ENCODE assay signal across 7 mouse cellular contexts in genomic region chr13:29983523-29984191, GRCm38 (mm10). TPM values are rescaled to one million over a fixed set of nuclear protein-coding genes. Genes with fewer than 3 reads are reported as not detected.
A peak's percentile ranks its signal among the peaks of the same experiment; 100 is the strongest.
DNase-seq lines count a peak whose midpoint lies in the region; ATAC-seq and TF ChIP-seq lines count a peak whose summit lies in the region.

No protein-coding gene starts in this region.

- 0 out of 2 replicates have a peak, but pooled peaks cover 4% of the 10 kb centered on the region for H3K36me3 ChIP-seq in liver, embryonic 14.5 days (replicated peaks; ENCODE audit: control insufficient read depth, insufficient read depth, low read depth)

- H3K27ac ChIP-seq in liver, embryonic 14.5 days, result peak overlapping the region; percentile 39

- no peaks in the 10 kb centered on the region for H3K27me3 ChIP-seq in liver, embryonic 14.5 days (ENCODE audit: control insufficient read depth, insufficient read depth, low read length)

- DNase-seq in thymus, postnatal 14 days, result peak; percentile 23
- DNase-seq in thymus, postnatal 36 days, result no peak
- DNase-seq in brain, embryonic 14.5 days (ENCODE audit: low read depth), result peak; percentile 58
- peak; percentile 28 for DNase-seq in forelimb bud, embryonic 11.5 days (ENCODE audit: low read depth, low spot score)
- DNase-seq in kidney, adult 8-10 months, result peak; percentile 10 to 11
- no peak for DNase-seq in liver, embryonic 14.5 days (ENCODE audit: low read depth in 3 of 3, low spot score in 3 of 3)
- DNase-seq in retina, embryonic 14.5 days (ENCODE audit: low spot score), result peak; percentile 59

- peak overlapping the region; percentile 94 for H3K4me2 ChIP-seq in liver, embryonic 14.5 days (ENCODE audit: low read depth)

- peak overlapping the region; percentile 75 to 82 for H3K4me3 ChIP-seq in liver, embryonic 14.5 days (ENCODE audit: insufficient read depth in 1 of 2, low read depth in 2 of 2, low read length in 2 of 2)

- peaks cover 8 to 33% of the 10 kb centered on the region in 2 experiments for H3K4me1 ChIP-seq in liver, embryonic 14.5 days (replicated peaks; ENCODE audit: control insufficient read depth in 2 of 2, insufficient read depth in 2 of 2, low read length in 1 of 2)

- peak overlapping the region; percentile 96 for H3K9ac ChIP-seq in liver, embryonic 14.5 days (replicated peaks)

- no peak; the same call in 1 of the 2 replicates for TF ChIP-seq POLR2A in brain, embryonic 14.5 days (IDR thresholded peaks at IDR 0.05; ENCODE audit: borderline replicate concordance, extremely low read depth, insufficient read depth, insufficient read length, poor library complexity, severe bottlenecking)

- TF ChIP-seq CTCF in brain, embryonic 14.5 days (IDR thresholded peaks at IDR 0.05; ENCODE audit: borderline replicate concordance, extremely low read depth, insufficient read depth, insufficient read length), result no peak
- no peak for TF ChIP-seq CTCF in liver, embryonic 14.5 days (IDR thresholded peaks at IDR 0.05; ENCODE audit: low read depth)

- no peak for ATAC-seq in liver, embryonic 14.5 days (ENCODE audit: insufficient read depth)

- under 1% methylated on average over 35 of the region's 35 CpGs for WGBS in liver, embryonic 14.5 days (ENCODE audit: insufficient replicate concordance)

- no peaks in the 10 kb centered on the region for H3K9me3 ChIP-seq in liver, embryonic 14.5 days (ENCODE audit: control insufficient read depth, low read length)

- no peak for TF ChIP-seq EP300 in liver, embryonic 14.5 days (IDR thresholded peaks at IDR 0.05; ENCODE audit: low read depth)

RNA-seq across cellular contexts. Expression of gene E2f3, which starts 2.2 kb away (rescaled TPM):
- 14.0 and 16.6 TPM in 2 replicates for polyA plus RNA-seq in brain, embryonic 14.5 days (2012; rRNA removed)
- polyA plus RNA-seq in liver, embryonic 14.5 days (2012; rRNA removed), result 4.6 and 5.5 TPM in 2 replicates
- polyA plus RNA-seq in liver, embryonic 14.5 days (2014; fragmentation: Nextera tagmentation; extraction: Ambion mirVana), result 3.4 and 3.7 TPM in 2 replicates

Comparison
In these comparisons a context has a peak if more than half of its experiments do, and no peak if none do; other contexts are left out.
1. DNase-seq: peak in thymus, postnatal 14 days (single experiment), brain, embryonic 14.5 days (single experiment), forelimb bud, embryonic 11.5 days (single experiment), kidney, adult 8-10 months (2 of 2) and retina, embryonic 14.5 days (single experiment); none in thymus, postnatal 36 days (0 of 2) and liver, embryonic 14.5 days (0 of 3).